Mouse (Mus musculus) C2C12 (cell line): ENCODE data around the gene Cox8a.

Source experiments
- CTCF ChIP-seq: IDR thresholded peaks from one replicate; pipeline ENCODE4 v1.5.1; 2011; ENCODE audit not compliant: control insufficient read depth, insufficient read depth, insufficient read length
- MYOD1 ChIP-seq: IDR thresholded peaks from one replicate; pipeline ENCODE4 v1.6.1; 2011; ENCODE audit warnings: low read depth; ENCODE audit not compliant: control insufficient read depth, insufficient read length

DNA sequence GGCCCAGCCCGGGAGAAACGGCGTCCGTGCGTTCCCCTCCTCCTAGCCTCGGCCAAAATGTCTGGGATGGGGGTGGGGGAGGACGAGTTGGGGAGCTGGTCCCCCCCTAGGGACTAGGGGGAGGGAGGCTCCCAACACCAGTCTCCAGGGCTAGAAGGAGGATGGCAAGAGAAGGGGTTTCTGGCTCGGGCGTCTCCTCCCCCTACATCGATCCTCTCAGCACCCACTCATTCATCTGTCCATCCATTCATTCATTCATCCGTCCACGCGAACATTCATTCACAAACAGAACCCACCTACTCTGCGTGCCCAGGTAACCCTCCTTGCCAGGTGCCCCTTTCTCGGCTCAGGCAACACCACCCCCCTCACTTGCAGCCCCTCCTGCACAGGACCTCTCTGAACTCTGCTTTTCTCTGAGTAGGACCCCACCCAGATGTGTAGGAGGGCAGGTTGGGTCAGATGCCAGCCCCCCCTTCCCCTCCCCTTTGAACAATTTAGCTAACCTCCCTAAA is 51.2 kb downstream of the Cox8a start:
- TF ChIP-seq CTCF (no peak), MYOD1 (no peak)
